Mouse (Mus musculus): ENCODE data around the gene Defb7. TPM values are rescaled to one million over a fixed set of nuclear protein-coding genes. Genes with fewer than 3 reads are reported as not detected.

Defb7 gene
- total RNA-seq (2015) (not detected in 2 replicates), total RNA-seq (2017) (not detected in 2 replicates)

GRCm38 (mm10) chr8:19494797-19495196, at the start of gene Defb7:
Gene Defb7, plus strand, starts transcription at chr8:19495097.
- no peak for ATAC-seq (ENCODE audit: poor library complexity, severe bottlenecking)

DNA sequence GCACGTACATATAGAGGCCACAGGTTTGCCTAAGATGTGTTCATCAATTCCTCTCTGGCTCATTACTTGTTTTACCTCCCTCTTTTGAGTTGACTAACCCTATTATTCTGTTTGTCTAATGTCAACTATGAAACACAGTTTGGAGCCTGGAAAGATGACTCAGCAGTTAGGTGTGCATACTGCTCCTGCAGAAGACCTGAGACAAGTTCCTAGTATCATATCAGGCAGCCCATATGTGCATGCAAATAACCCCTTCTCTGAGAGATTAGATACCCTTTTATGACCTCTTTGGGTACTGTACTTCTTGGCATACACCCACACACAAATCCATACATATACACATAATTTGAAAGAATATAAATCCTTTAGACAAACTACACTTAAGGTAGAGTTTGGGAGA, 48.5 kb upstream of the Defb7 start:
- ATAC-seq (ENCODE audit: poor library complexity, severe bottlenecking): no peak

DNA sequence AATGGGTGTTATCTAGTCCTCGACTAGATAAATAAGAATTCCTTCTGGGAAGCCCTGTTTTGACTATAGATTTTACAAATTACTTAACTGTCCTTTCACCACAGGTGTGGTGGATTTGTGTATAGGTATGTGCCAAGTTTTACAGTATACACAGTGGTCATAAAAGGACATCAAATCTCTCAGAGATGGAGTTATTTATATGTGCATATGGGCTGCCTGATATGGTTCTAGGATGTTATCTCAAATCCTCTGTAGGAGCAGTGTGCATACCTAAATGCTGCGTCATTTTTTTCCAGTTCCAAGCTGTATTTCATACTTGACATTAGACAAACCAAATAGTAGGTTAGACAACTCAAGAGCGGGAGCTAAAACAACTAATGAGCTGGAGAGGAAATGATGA, 33.5 kb upstream of the Defb7 start:
- no peak for ATAC-seq (ENCODE audit: poor library complexity, severe bottlenecking)

DNA sequence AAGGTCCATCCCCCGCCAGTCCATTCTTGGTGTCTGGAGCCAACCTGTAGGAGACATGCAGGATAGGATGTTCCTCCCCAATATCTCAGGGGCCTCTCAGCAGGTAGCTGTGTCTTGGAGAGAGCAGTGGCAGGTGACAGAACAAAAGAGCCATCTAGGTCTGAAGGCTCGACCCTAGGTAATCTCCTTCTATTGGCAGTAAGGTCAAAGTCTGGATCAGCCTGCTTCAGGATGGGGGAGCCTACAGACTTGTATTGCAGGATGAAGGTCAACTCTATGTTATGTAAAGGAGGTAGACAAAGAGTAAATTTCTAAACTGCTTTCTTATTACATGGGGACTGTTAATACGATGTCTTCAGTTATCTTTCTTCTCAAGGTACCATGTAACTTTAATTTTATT, 25.9 kb upstream of the Defb7 start:
- ATAC-seq (ENCODE audit: poor library complexity, severe bottlenecking): no peak

- no peak for ATAC-seq (ENCODE audit: poor library complexity, severe bottlenecking)
These were observed 5.6 kb downstream of the Defb7 start for GRCm38 (mm10) chr8:19500524-19500923.

- no peak for ATAC-seq (ENCODE audit: poor library complexity, severe bottlenecking)
These were observed 40.4 kb downstream of the Defb7 start for GRCm38 (mm10) chr8:19535195-19535829.

DNA sequence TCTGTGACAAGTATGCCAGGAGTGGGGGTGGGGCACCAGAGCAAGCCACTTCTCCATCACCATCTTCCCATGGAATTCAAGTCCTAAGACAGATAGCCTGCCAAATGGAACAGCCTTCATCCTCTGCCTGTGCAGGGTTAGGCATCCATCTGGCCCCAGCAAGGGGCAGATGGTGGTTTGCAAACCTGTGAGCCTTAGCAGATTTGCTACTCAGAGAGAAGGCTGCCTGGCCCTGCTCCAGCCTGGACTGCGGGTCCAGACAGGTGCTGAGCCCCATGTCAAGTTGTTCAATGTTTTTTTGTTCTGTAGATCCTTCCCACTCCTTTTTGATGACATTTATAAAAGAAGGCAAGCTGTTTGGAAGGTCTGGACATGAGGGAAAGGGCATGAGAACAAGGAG, 45.5 kb downstream of the Defb7 start:
- ATAC-seq (ENCODE audit: poor library complexity, severe bottlenecking): no peak

Other genes starting within 250 kb of the Defb7 start
- not detected in 2 replicates for gene Defb5, start 247.5 kb upstream of the Defb7 start, total RNA-seq (2015)
- not detected in 2 replicates for gene Defb5, start 247.5 kb upstream of the Defb7 start, total RNA-seq (2017)
- not detected in 2 replicates for gene Defb3, start 201.7 kb upstream of the Defb7 start, total RNA-seq (2015)
- not detected in 2 replicates for gene Defb3, start 201.7 kb upstream of the Defb7 start, total RNA-seq (2017)
- gene Defb8, start 47.5 kb upstream of the Defb7 start, total RNA-seq (2015): not detected in 2 replicates
- not detected in 2 replicates for gene Defb8, start 47.5 kb upstream of the Defb7 start, total RNA-seq (2017)
- gene 4930467E23Rik, start 234.5 kb downstream of the Defb7 start, total RNA-seq (2015): not detected in 2 replicates
- 0.16 TPM in 1 of 2 replicates, not detected in the other for gene 4930467E23Rik, start 234.5 kb downstream of the Defb7 start, total RNA-seq (2017)